In genomic region chr8:122155082-122155643, GRCm38 (mm10) we compare ENCODE assay signal across 15 mouse cellular contexts.
DNase-seq lines count a peak whose midpoint lies in the region; ATAC-seq lines count a peak whose summit lies in the region.
"Had no signal": no experiment of that assay in that cellular context is flagged by ENCODE, and none has a peak within 500 bp of the region (broad histone marks: within the 10 kb centered on the region; RNA-seq: fewer than 3 reads in every experiment).

No protein-coding gene starts in this region.

- H3K9ac ChIP-seq in heart, embryonic 11.5 days (ENCODE audit: low read depth, low read length), result peak overlapping the region; percentile 28; the same call in 1 of the 2 replicates
- H3K9ac ChIP-seq: heart, embryonic 15.5 days; intestine, embryonic 15.5 days; liver, embryonic 13.5 days had no signal

- DNase-seq in heart, postnatal 36 days, result no peak
- peak; percentile 39 for DNase-seq in lung, postnatal 10 days
- DNase-seq in lung, adult 18-20 months, result no peak
- peak; percentile 68 for DNase-seq in embryo, embryonic 10.5 days (ENCODE audit: low spot score)
- DNase-seq in mesoderm, embryonic 11.5 days (ENCODE audit: low read depth, low spot score), result peak; percentile 46
- DNase-seq in thymus, postnatal 36 days, result no peak
- DNase-seq in adrenal gland, postnatal 10 days, result no peak
- DNase-seq: cerebellum, postnatal 25 days; liver, embryonic 13.5 days; right cerebral cortex, postnatal 4 days; thymus, postnatal 25 days had no signal

- H3K4me1 ChIP-seq in heart, embryonic 11.5 days (ENCODE audit: control insufficient read depth, insufficient read depth, low read length), result peaks cover 3% of the 10 kb centered on the region; the same call in 1 of the 2 replicates
- H3K4me1 ChIP-seq: liver, embryonic 13.5 days had no signal

- WGBS in heart, embryonic 11.5 days (ENCODE audit: insufficient replicate concordance), result 36% methylated on average over 10 of the region's 10 CpGs

- no peaks in the 10 kb centered on the region for H3K27me3 ChIP-seq in heart, embryonic 11.5 days (ENCODE audit: control insufficient read depth, insufficient read depth, low read length)
- H3K27me3 ChIP-seq: heart, embryonic 15.5 days; intestine, embryonic 15.5 days; liver, embryonic 13.5 days had no signal

- H3K9me3 ChIP-seq in heart, embryonic 11.5 days (replicated peaks; ENCODE audit: control insufficient read depth, low read length), result no peaks in the 10 kb centered on the region
- H3K9me3 ChIP-seq: heart, embryonic 15.5 days; intestine, embryonic 15.5 days; liver, embryonic 13.5 days had no signal

- no peak overlapping the region for H3K4me2 ChIP-seq in heart, embryonic 11.5 days
- H3K4me2 ChIP-seq: heart, embryonic 15.5 days; intestine, embryonic 15.5 days; liver, embryonic 13.5 days had no signal

- H3K36me3 ChIP-seq in heart, embryonic 11.5 days (ENCODE audit: control insufficient read depth, insufficient read depth, low read length), result no peaks in the 10 kb centered on the region
- H3K36me3 ChIP-seq: heart, embryonic 15.5 days; intestine, embryonic 15.5 days; liver, embryonic 13.5 days had no signal

- ATAC-seq in heart, embryonic 11.5 days (replicated peaks; ENCODE audit: insufficient number of reproducible peaks, low FRiP score, low TSS enrichment), result no peak
- ATAC-seq: intestine, embryonic 15.5 days had no signal

- H3K4me3 ChIP-seq in heart, embryonic 11.5 days (ENCODE audit: low read depth, low read length), result no peak overlapping the region
- H3K4me3 ChIP-seq: heart, embryonic 15.5 days; intestine, embryonic 15.5 days; layer of hippocampus, adult 2 months; liver, embryonic 13.5 days had no signal

- no peak overlapping the region for H3K27ac ChIP-seq in heart, embryonic 11.5 days (ENCODE audit: low read depth, low read length)
- H3K27ac ChIP-seq: heart, embryonic 15.5 days; intestine, embryonic 15.5 days; layer of hippocampus, adult 2 months; liver, embryonic 13.5 days had no signal

- intact Hi-C loops in heart, postnatal 36 days (cut with DNase I), result no loop called here

Comparison
In these comparisons a context has a peak if more than half of its experiments do, and no peak if none do; other contexts are left out.
1. DNase-seq: peak in lung, postnatal 10 days (single experiment), embryo, embryonic 10.5 days (single experiment) and mesoderm, embryonic 11.5 days (single experiment); none in heart, postnatal 36 days (0 of 2), lung, adult 18-20 months (0 of 2), thymus, postnatal 36 days (0 of 2) and adrenal gland, postnatal 10 days (single experiment).